Mouse (Mus musculus): ENCODE measurements around the gene Prr12. TPM values are rescaled to one million over a fixed set of nuclear protein-coding genes. Genes with fewer than 3 reads are reported as not detected.
A peak's percentile ranks its signal among the peaks of the same experiment; 100 is the strongest.

Prr12 gene
- polyA plus RNA-seq, 1 experiment from 2014 or later = 10.9 TPM

- Histone ChIP-seq H3K4me2 (ENCODE audit: low read depth, low read length) (peak overlapping the region; percentile 94), H3K9me3 (replicated peaks; ENCODE audit: control insufficient read depth, low read length) (no peaks in the 10 kb centered on the region), H3K9ac (replicated peaks; ENCODE audit: low read length) (peak overlapping the region; percentile 95), H3K27me3 (ENCODE audit: control insufficient read depth, insufficient read depth, low read length) (no peaks in the 10 kb centered on the region), H3K4me3 (ENCODE audit: low read depth, low read length) (peak overlapping the region; percentile 92), H3K27ac (replicated peaks; ENCODE audit: low read depth, low read length) (peak overlapping the region; percentile 100), H3K4me1 (ENCODE audit: control insufficient read depth, insufficient read depth, low read length) (peaks cover 5% of the 10 kb centered on the region; the same call in 1 of the 2 replicates), H3K36me3 (replicated peaks; ENCODE audit: control insufficient read depth, insufficient read depth, low read depth, low read length) (peaks cover 27% of the 10 kb centered on the region)
- ATAC-seq (replicated peaks; ENCODE audit: insufficient number of reproducible peaks, low FRiP score, low TSS enrichment, low read depth) (no peak), DNase-seq (ENCODE audit: low spot score) (peak; percentile 53)
- WGBS = under 1% methylated on average over 32 of the region's 38 CpGs
Measured at GRCm38 (mm10) chr7:45052181-45052861, 360 bp downstream of the Prr12 start.

GRCm38 (mm10) chr7:45051601-45051974 is 1.1 kb downstream of the Prr12 start:
- peak overlapping the region; percentile 100 for H3K27ac ChIP-seq (replicated peaks; ENCODE audit: low read depth, low read length)
- H3K27me3 ChIP-seq (ENCODE audit: control insufficient read depth, insufficient read depth, low read length) = no peaks in the 10 kb centered on the region
- H3K36me3 ChIP-seq (replicated peaks; ENCODE audit: control insufficient read depth, insufficient read depth, low read depth, low read length) = peaks cover 34% of the 10 kb centered on the region
- H3K4me1 ChIP-seq (ENCODE audit: control insufficient read depth, insufficient read depth, low read length) = peaks cover 5% of the 10 kb centered on the region; the same call in 1 of the 2 replicates
- H3K9ac ChIP-seq (replicated peaks; ENCODE audit: low read length) = peak overlapping the region; percentile 95
- ATAC-seq (replicated peaks; ENCODE audit: insufficient number of reproducible peaks, low FRiP score, low TSS enrichment, low read depth) (no peak), DNase-seq (ENCODE audit: low spot score) (peak; percentile 46)
- no peaks in the 10 kb centered on the region for H3K9me3 ChIP-seq (replicated peaks; ENCODE audit: control insufficient read depth, low read length)
- H3K4me3 ChIP-seq (ENCODE audit: low read depth, low read length) = peak overlapping the region; percentile 92
- WGBS = 1% methylated on average over 13 of the region's 13 CpGs
- H3K4me2 ChIP-seq (ENCODE audit: low read depth, low read length) = peak overlapping the region; percentile 94

GRCm38 (mm10) chr7:45050945-45051600 is 1.6 kb downstream of the Prr12 start:
- Histone ChIP-seq H3K4me2 (ENCODE audit: low read depth, low read length) (peak overlapping the region; percentile 94), H3K9me3 (replicated peaks; ENCODE audit: control insufficient read depth, low read length) (no peaks in the 10 kb centered on the region), H3K4me3 (ENCODE audit: low read depth, low read length) (peak overlapping the region; percentile 92), H3K27me3 (ENCODE audit: control insufficient read depth, insufficient read depth, low read length) (no peaks in the 10 kb centered on the region), H3K36me3 (replicated peaks; ENCODE audit: control insufficient read depth, insufficient read depth, low read depth, low read length) (peaks cover 38% of the 10 kb centered on the region), H3K4me1 (ENCODE audit: control insufficient read depth, insufficient read depth, low read length) (peaks cover 5% of the 10 kb centered on the region; the same call in 1 of the 2 replicates), H3K9ac (replicated peaks; ENCODE audit: low read length) (peak overlapping the region; percentile 95), H3K27ac (replicated peaks; ENCODE audit: low read depth, low read length) (peak overlapping the region; percentile 25; the same call in 1 of the 2 replicates)
- WGBS = 1% methylated on average over 16 of the region's 16 CpGs
- ATAC-seq (replicated peaks; ENCODE audit: insufficient number of reproducible peaks, low FRiP score, low TSS enrichment, low read depth) (peak; percentile 20; the same call in 1 of the 2 replicates), DNase-seq (ENCODE audit: low spot score) (peak; percentile 94)

- no peak overlapping the region for H3K27ac ChIP-seq (replicated peaks; ENCODE audit: low read depth, low read length)
- no peaks in the 10 kb centered on the region for H3K9me3 ChIP-seq (replicated peaks; ENCODE audit: control insufficient read depth, low read length)
- H3K4me1 ChIP-seq (ENCODE audit: control insufficient read depth, insufficient read depth, low read length) = peaks cover 5% of the 10 kb centered on the region; the same call in 1 of the 2 replicates
- peaks cover 49% of the 10 kb centered on the region for H3K36me3 ChIP-seq (replicated peaks; ENCODE audit: control insufficient read depth, insufficient read depth, low read depth, low read length)
- no peak overlapping the region for H3K9ac ChIP-seq (replicated peaks; ENCODE audit: low read length)
- ATAC-seq (replicated peaks; ENCODE audit: insufficient number of reproducible peaks, low FRiP score, low TSS enrichment, low read depth) (no peak), DNase-seq (ENCODE audit: low spot score) (no peak)
- no peak overlapping the region for H3K4me3 ChIP-seq (ENCODE audit: low read depth, low read length)
- no peak overlapping the region for H3K4me2 ChIP-seq (ENCODE audit: low read depth, low read length)
- no peaks in the 10 kb centered on the region for H3K27me3 ChIP-seq (ENCODE audit: control insufficient read depth, insufficient read depth, low read length)
- WGBS = 96% methylated on average over 23 of the region's 23 CpGs
Measured at GRCm38 (mm10) chr7:45048923-45049657, 3.6 kb downstream of the Prr12 start.

- no peak overlapping the region; the same call in 1 of the 2 replicates for H3K4me2 ChIP-seq (ENCODE audit: low read depth, low read length)
- H3K4me1 ChIP-seq (ENCODE audit: control insufficient read depth, insufficient read depth, low read length) = peaks cover 5% of the 10 kb centered on the region; the same call in 1 of the 2 replicates
- 93% methylated on average over 38 of the region's 38 CpGs for whole genome bisulfite sequencing
- peaks cover 53% of the 10 kb centered on the region for H3K36me3 ChIP-seq (replicated peaks; ENCODE audit: control insufficient read depth, insufficient read depth, low read depth, low read length)
- no peaks in the 10 kb centered on the region for H3K27me3 ChIP-seq (ENCODE audit: control insufficient read depth, insufficient read depth, low read length)
- H3K27ac ChIP-seq (replicated peaks; ENCODE audit: low read depth, low read length) = no peak overlapping the region
- no peak for ATAC-seq (replicated peaks; ENCODE audit: insufficient number of reproducible peaks, low FRiP score, low TSS enrichment, low read depth)
- H3K9me3 ChIP-seq (replicated peaks; ENCODE audit: control insufficient read depth, low read length) = no peaks in the 10 kb centered on the region
- H3K9ac ChIP-seq (replicated peaks; ENCODE audit: low read length) = no peak overlapping the region
- no peak overlapping the region for H3K4me3 ChIP-seq (ENCODE audit: low read depth, low read length)
- DNase-seq (ENCODE audit: low spot score) = no peak
Measured at GRCm38 (mm10) chr7:45048001-45048890, 4.4 kb downstream of the Prr12 start.

- H3K9ac ChIP-seq (replicated peaks; ENCODE audit: low read length) = no peak overlapping the region
- no peaks in the 10 kb centered on the region for H3K9me3 ChIP-seq (replicated peaks; ENCODE audit: control insufficient read depth, low read length)
- peaks cover 59% of the 10 kb centered on the region for H3K36me3 ChIP-seq (replicated peaks; ENCODE audit: control insufficient read depth, insufficient read depth, low read depth, low read length)
- H3K27me3 ChIP-seq (ENCODE audit: control insufficient read depth, insufficient read depth, low read length) = no peaks in the 10 kb centered on the region
- DNase-seq (ENCODE audit: low spot score) (no peak), ATAC-seq (replicated peaks; ENCODE audit: insufficient number of reproducible peaks, low FRiP score, low TSS enrichment, low read depth) (no peak)
- H3K27ac ChIP-seq (replicated peaks; ENCODE audit: low read depth, low read length) = no peak overlapping the region
- no peak overlapping the region for H3K4me3 ChIP-seq (ENCODE audit: low read depth, low read length)
- no peak overlapping the region; the same call in 1 of the 2 replicates for H3K4me2 ChIP-seq (ENCODE audit: low read depth, low read length)
- 97% methylated on average over 14 of the region's 14 CpGs for WGBS
- peaks cover 5% of the 10 kb centered on the region; the same call in 1 of the 2 replicates for H3K4me1 ChIP-seq (ENCODE audit: control insufficient read depth, insufficient read depth, low read length)
Measured at GRCm38 (mm10) chr7:45047491-45047890, 5.2 kb downstream of the Prr12 start.

GRCm38 (mm10) chr7:45046853-45047350 is 5.8 kb downstream of the Prr12 start:
- H3K9me3 ChIP-seq (replicated peaks; ENCODE audit: control insufficient read depth, low read length) = no peaks in the 10 kb centered on the region
- no peak overlapping the region for H3K4me3 ChIP-seq (ENCODE audit: low read depth, low read length)
- H3K36me3 ChIP-seq (replicated peaks; ENCODE audit: control insufficient read depth, insufficient read depth, low read depth, low read length) = peaks cover 63% of the 10 kb centered on the region
- peaks cover 5% of the 10 kb centered on the region; the same call in 1 of the 2 replicates for H3K4me1 ChIP-seq (ENCODE audit: control insufficient read depth, insufficient read depth, low read length)
- no peaks in the 10 kb centered on the region for H3K27me3 ChIP-seq (ENCODE audit: control insufficient read depth, insufficient read depth, low read length)
- no peak overlapping the region for H3K4me2 ChIP-seq (ENCODE audit: low read depth, low read length)
- no peak overlapping the region for H3K27ac ChIP-seq (replicated peaks; ENCODE audit: low read depth, low read length)
- DNase-seq (ENCODE audit: low spot score) (no peak), ATAC-seq (replicated peaks; ENCODE audit: insufficient number of reproducible peaks, low FRiP score, low TSS enrichment, low read depth) (no peak)
- H3K9ac ChIP-seq (replicated peaks; ENCODE audit: low read length) = no peak overlapping the region
- WGBS = 94% methylated on average over 26 of the region's 26 CpGs

Data from embryonic facial prominence, embryonic 11.5 days (tissue).